Mouse (Mus musculus): Measurements from ENCODE around the gene R3hdml. TPM values are rescaled to one million over a fixed set of nuclear protein-coding genes. Genes with fewer than 3 reads are reported as not detected.

Gene R3hdml
- polyA plus RNA-seq, 1 experiment from 2014 or later, result 0.15 TPM

Other genes starting within 250 kb of the R3hdml start
- 3.5 and 4.1 TPM in 2 replicates for gene Jph2, start 94.3 kb upstream of the R3hdml start, polyA plus RNA-seq (2014; fragmentation: Nextera tagmentation; extraction: Ambion mirVana)
- 79.0 and 82.1 TPM in 2 replicates for gene Oser1, start 67.6 kb upstream of the R3hdml start, polyA plus RNA-seq (2014; fragmentation: Nextera tagmentation; extraction: Ambion mirVana)
- gene Gdap1l1, start 53.8 kb upstream of the R3hdml start, polyA plus RNA-seq (2014; fragmentation: Nextera tagmentation; extraction: Ambion mirVana), result 6.2 and 6.9 TPM in 2 replicates
- gene Fitm2, start 19.7 kb upstream of the R3hdml start, polyA plus RNA-seq (2014; fragmentation: Nextera tagmentation; extraction: Ambion mirVana), result 11.3 and 12.6 TPM in 2 replicates
- gene Hnf4a, start 14.5 kb downstream of the R3hdml start, polyA plus RNA-seq (2014; fragmentation: Nextera tagmentation; extraction: Ambion mirVana), result not detected in 2 replicates
- gene Ttpal, start 110.0 kb downstream of the R3hdml start, polyA plus RNA-seq (2014; fragmentation: Nextera tagmentation; extraction: Ambion mirVana), result 40.6 and 46.2 TPM in 2 replicates
- 43.0 and 53.0 TPM in 2 replicates for gene Serinc3, start 152.8 kb downstream of the R3hdml start, polyA plus RNA-seq (2014; fragmentation: Nextera tagmentation; extraction: Ambion mirVana)
- 153 and 165 TPM in 2 replicates for gene Pkig, start 166.1 kb downstream of the R3hdml start, polyA plus RNA-seq (2014; fragmentation: Nextera tagmentation; extraction: Ambion mirVana)

All from embryonic facial prominence, embryonic 14.5 days (tissue).